Mouse (Mus musculus) effector memory CD4-positive, alpha-beta T cell, adult 5 months (primary cell): ENCODE data around the gene Tmem150b. TPM values are rescaled to one million over a fixed set of nuclear protein-coding genes. Genes with fewer than 3 reads are reported as not detected.

Source experiments
- polyA plus RNA-seq: library from polyadenylated mRNA; unstranded; fragments of 100-300 nt; shearing (Covaris generic); gene quantifications from one replicate; pipeline ENCODE4 v1.2.1, GENCODE M21; 2017

Gene Tmem150b
- not detected for polyA plus RNA-seq

DNA sequence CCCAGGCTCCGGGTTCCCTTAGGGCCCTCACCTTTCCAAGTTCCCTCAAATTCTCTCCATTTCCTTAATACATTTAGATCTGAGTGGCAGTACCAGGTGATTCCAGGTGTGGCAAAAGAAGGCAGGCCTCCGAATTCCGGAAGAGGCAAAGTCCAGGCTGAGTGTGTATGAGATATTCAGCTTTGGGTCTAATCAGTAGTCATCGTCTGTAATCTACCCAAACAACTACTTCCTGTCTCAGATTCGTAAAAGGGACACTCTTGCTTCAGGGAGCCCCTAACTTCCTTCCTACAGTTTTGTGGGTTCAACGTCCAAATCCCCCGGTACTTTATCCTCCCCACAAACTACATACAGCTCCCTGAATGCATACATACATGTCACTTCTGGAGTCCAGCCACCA, at the start of gene Tmem150b:
Tmem150b (minus strand) TSS at position 81 of the 400 bp plus-strand sequence.

DNA sequence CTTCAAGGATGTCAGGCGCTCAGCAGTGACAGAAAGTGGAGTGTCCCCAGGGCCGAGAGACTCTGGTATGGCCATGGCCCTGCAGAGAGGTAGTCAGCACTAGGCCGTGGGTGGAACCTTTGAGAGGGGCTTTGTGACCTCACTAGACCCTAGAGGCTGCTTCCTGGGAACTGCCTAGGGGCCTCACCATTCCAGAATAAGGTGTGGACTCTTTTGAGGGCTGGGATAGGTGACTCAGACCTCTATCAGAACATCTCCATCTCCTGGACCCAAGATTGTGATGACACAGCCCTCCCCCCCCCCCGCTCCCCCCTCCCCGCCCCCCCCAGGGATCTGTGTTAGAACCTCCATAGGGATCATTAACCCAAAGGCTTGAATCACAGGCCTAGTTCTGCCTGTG, 46.2 kb upstream of the Tmem150b start, which contains the start of gene Fam71e2:
Fam71e2 (minus strand) TSS at position 101 of the 400 bp plus-strand sequence.

DNA sequence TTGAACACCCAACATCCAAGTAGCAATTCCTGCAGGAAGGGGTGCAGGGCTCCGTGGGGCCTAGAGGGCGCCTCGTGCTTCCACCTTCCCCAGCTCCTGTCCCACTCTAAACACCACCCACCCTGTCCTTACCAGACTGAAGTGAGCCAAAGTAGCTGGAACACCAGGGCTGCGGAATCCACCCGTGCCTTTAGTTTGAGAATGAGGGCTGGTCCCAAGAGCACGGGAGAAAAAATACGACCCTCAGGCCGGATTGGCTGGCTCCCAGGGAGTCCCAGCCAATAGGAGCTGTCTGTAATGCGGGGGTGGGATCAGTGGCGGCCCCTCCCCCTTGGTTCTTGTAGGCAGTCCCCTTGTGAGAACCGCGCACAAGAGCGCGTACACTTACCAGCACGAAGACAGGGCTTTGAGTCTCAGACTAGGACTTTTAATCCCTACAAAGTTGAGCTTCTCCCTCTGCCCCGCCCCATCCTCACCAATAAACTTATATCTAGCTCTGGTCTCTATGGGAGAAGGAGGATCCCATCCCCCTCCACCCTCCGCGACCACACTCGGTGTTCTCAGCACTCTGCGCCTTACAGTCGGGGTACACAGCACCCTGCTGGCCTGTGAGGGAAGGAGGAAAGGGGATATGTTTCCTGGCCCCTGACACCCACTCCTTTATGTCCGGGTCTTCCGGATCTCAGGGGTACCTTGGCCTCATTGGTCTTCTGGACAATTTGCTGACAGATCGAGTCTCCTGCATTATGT, 27.9 kb upstream of the Tmem150b start, which contains the start of gene Cox6b2:
Cox6b2 (minus strand) TSS at position 274 of the 750 bp plus-strand sequence.

DNA sequence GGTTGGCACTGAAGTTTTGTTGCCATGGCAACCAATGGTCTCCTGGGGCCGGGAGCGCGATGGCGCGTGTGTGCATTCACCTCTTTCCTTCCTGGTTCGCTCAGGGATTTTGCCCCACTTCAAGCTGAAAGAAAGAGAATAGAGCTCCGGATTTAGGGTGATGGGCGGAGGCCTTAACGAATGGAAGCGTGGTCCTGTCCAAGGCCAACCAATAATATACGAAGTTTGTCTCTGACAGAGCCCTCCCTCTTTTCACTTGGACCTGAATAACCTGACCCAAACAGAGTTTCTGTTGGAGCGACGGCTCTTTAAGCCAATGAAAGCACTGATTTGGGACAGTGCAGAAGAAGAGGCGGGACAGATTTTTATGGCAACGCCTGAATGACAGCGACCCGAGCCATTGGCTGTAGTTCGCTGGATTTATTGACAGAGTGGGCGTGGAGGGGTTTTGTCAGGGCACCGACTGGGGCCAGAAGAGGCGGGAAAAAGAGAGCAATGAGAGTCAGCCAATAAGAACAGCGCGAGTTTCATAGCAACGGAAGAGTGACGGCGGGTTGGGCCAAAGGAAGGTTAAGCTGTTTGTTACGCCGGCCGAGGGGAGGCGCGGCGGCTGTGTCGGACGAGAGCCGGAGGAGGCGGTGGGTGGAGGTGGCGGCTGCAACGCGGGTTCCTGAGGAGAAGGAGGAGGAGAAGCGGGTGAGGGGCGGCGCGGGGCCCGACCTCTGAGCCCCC, 14.7 kb upstream of the Tmem150b start, which contains the start of gene Kmt5c:
Kmt5c (plus strand) TSS at position 572 of the 732 bp plus-strand sequence.

DNA sequence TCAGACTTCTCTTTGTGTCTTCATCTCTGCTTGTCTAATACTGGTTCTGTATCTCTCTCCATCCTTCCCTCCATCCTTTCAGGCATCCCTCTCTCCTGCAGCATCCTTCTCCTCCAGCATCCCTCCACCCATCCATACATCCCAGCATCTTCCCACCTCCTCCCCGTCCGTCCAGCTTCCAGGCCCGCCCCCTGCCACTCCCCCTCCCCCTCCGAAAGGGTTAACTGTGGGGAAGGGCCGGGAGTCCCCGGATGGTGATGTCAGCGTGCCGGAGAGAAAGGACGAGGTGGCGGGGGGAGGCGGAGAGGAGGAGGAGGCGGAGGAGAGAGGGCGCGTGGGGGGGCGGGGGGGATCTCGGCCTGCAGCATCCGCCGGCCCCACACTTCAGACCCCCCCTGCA, 34.7 kb downstream of the Tmem150b start, which contains the start of gene Brsk1:
Brsk1 (plus strand) TSS at position 218 of the 400 bp plus-strand sequence.

DNA sequence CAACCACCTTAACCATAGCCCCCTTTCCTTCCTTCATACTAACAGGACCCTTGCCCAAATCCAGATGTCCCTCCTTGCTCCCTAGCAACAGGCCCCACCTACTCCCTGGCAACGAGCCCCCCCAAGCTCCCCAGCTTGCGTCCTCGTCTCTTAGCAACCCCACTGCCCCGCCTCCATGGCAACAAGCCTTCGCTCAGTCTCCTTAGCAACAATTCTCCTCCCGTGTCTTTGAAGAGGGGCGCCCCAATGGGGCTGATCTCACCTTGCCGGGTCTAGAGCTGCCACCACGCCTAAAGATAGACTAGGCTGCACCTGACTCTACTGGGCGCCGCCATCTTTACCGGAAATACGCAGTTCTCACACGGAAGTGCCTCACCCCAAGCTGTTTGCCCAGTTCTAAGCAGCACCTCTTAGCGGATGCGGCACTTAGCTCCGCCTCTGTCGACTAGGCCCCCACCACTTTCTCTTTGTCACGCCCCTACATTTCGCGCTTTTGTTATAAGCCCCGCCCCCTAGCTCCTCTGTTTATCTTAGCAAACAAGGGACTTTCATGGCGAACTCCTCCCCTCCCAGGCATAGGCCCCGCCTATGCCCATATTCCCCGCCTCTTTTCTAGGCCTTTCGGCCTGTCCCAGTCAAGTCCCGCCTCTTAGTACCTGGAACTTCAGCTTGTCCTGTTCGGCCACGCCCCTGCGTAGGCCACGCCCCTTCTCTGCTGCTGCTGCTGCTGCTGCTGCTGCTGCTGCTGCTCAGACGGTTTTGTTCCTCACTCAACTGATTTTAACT, 40.2 kb downstream of the Tmem150b start, which contains the start of gene Hspbp1:
Hspbp1 (minus strand) TSS at position 437 of the 786 bp plus-strand sequence.

DNA sequence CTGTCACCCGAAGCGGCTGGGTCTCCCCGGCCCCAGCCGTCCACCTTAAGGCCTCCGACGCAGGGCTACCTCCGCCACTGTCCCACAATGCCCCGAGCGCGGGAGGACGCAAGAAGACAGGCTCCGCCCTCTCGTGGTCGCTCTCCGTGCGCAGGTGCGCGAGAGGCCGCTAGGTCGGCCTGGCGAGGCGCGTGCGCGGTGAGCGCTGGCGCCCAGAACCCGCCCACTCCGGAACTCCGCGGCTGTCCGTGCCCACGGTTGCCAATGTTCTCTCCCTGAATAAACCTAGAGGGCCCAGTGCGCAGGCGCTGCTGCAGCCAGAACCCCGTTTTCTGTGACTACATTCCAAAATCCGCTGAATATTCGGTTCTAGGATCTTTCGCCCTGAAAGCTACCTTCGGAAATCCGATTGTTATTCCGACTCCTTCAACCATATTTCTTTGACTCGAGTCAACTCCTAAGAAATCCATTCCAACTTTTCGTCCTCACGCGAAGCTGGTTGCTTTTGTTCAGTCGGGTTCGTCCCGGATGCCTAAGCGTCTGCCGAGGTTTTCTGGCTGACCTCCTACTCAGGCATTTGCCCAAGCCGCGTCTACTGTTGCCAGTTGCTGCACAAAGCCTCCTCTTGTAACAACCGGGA, 66.0 kb downstream of the Tmem150b start, which contains the start of gene Ppp6r1:
Ppp6r1 (minus strand) TSS at position 108 of the 640 bp plus-strand sequence.

Other genes starting within 250 kb of the Tmem150b start
- 228 TPM for gene Ppp1r12c, start 223.6 kb downstream of the Tmem150b start, polyA plus RNA-seq
- gene Tnnt1, start 208.9 kb downstream of the Tmem150b start, polyA plus RNA-seq: 2.4 TPM
- gene Tnni3, start 201.0 kb downstream of the Tmem150b start, polyA plus RNA-seq: not detected
- gene Dnaaf3, start 192.8 kb downstream of the Tmem150b start, polyA plus RNA-seq: 0.34 TPM
- gene Syt5, start 177.7 kb downstream of the Tmem150b start, polyA plus RNA-seq: 0.21 TPM
- not detected for gene Ptprh, start 121.2 kb downstream of the Tmem150b start, polyA plus RNA-seq
- 12.0 TPM for gene Tmem86b, start 93.8 kb downstream of the Tmem150b start, polyA plus RNA-seq
- gene Ppp6r1, start 66.2 kb downstream of the Tmem150b start, polyA plus RNA-seq: 235 TPM
- gene Hspbp1, start 40.2 kb downstream of the Tmem150b start, polyA plus RNA-seq: 60.7 TPM
- gene Brsk1, start 34.6 kb downstream of the Tmem150b start, polyA plus RNA-seq: not detected
- 33.0 TPM for gene Kmt5c, start 14.9 kb upstream of the Tmem150b start, polyA plus RNA-seq
- 1.7 TPM for gene Cox6b2, start 27.8 kb upstream of the Tmem150b start, polyA plus RNA-seq
- gene Fam71e2, start 46.1 kb upstream of the Tmem150b start, polyA plus RNA-seq: not detected
- not detected for gene Il11, start 57.6 kb upstream of the Tmem150b start, polyA plus RNA-seq
- gene Tmem190, start 57.7 kb upstream of the Tmem150b start, polyA plus RNA-seq: not detected
- 7.3 TPM for gene Tmem238, start 64.4 kb upstream of the Tmem150b start, polyA plus RNA-seq
- 251 TPM for gene Rpl28, start 67.6 kb upstream of the Tmem150b start, polyA plus RNA-seq
- gene Ube2s, start 87.3 kb upstream of the Tmem150b start, polyA plus RNA-seq: 295 TPM
- gene Shisa7, start 119.4 kb upstream of the Tmem150b start, polyA plus RNA-seq: 0.91 TPM
- 8.8 TPM for gene Isoc2b, start 145.0 kb upstream of the Tmem150b start, polyA plus RNA-seq
- gene Isoc2a, start 151.9 kb upstream of the Tmem150b start, polyA plus RNA-seq: 0.60 TPM
- not detected for gene Gm36210, start 181.3 kb upstream of the Tmem150b start, polyA plus RNA-seq
- gene Zfp628, start 190.0 kb upstream of the Tmem150b start, polyA plus RNA-seq: 3.0 TPM
- not detected for gene Nat14, start 196.8 kb upstream of the Tmem150b start, polyA plus RNA-seq
- not detected for gene Ssc5d, start 200.5 kb upstream of the Tmem150b start, polyA plus RNA-seq
- 1.0 TPM for gene Sbk2, start 239.2 kb upstream of the Tmem150b start, polyA plus RNA-seq
- not detected for gene Sbk3, start 245.9 kb upstream of the Tmem150b start, polyA plus RNA-seq